Mouse (Mus musculus): Measurements from ENCODE around the gene Eif4g1. TPM values are rescaled to one million over a fixed set of nuclear protein-coding genes. Genes with fewer than 3 reads are reported as not detected.
"Not testable (repeated sequence)": the region's sequence is repeated elsewhere in the genome, so short reads cannot be mapped to it uniquely, and the experiment has no call there.

Eif4g1 gene
- polyA plus RNA-seq (2016; fragmentation: Nextera tagmentation; extraction: Ambion mirVana): 267 and 277 TPM in 2 replicates

DNA sequence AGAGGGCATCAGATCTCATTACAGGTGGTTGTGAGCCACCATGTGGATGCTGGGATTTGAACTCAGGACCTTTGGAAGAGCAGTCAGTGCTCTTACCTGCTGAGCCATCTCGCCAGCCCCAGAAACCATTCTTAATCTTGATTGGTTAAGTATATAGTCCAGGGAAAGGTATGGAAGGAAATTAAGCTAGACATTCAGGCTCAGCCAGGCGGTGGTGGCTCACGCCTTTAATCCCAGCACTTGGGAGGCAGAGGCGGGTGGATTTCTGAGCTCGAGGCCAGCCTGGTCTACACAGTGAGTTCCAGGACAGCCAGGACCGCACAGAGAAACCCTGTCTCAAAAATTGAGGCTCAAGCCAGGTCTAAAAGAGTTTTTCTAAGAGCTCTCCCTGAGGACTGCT, at the start of gene Eif4g1:
Eif4g1 (plus strand) TSS at position 301 of the 400 bp plus-strand sequence.
- peaks cover 29% of the 10 kb centered on the region for H3K36me3 ChIP-seq
- not testable (repeated sequence) for H3K4me1 ChIP-seq; DNase-seq (ENCODE audit: low spot score); H3K27ac ChIP-seq; H3K27me3 ChIP-seq (ENCODE audit: low read depth, poor library complexity, severe bottlenecking); H3K4me3 ChIP-seq; H3K9me3 ChIP-seq (replicated peaks)
- 92% methylated on average over 5 of the region's 6 CpGs for WGBS

DNA sequence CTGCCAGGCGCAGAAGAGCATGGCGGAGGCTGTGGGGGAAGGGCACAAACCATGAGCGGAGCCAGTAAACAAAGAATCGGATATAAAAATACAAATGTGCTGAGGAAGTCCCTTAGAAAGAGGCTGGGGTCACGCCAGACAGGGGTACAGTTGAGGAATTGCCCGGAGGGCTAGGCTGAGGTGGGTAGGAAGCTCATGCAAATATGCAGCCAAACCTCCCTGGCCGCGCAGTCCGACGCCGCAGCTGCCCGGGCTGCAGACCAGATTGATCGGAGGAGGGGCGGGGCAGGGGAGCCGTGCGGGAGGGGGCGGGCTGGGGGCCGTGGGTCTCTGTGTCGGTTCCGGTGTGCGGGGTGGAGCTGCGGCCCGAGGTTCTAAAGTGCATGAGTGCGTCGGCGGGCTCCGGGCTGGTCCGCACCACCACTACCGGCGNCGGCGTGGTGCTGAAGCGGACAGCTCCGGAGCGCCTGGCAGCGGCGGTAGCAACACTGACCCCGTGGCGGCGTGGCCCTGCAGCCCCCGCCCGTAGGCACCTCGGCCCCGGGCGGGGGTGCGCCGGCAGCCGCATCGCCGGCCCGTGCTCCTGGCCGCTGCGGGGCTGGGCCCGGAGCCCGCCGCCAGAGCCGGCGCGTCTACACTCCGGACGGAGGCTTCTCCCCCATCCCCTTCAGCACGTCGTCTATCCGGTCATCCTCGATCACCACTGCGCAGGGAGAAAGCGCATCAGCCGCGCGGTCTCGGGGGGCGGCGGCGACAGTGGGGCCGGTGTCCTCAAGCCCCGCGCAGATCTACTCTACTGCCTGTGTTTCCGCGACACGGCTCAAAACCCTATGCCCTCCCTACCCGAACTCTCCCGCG, 48.3 kb upstream of the Eif4g1 start:
- Histone ChIP-seq H3K36me3 (peaks cover 24% of the 10 kb centered on the region), H3K27ac (no peak overlapping the region)

DNA sequence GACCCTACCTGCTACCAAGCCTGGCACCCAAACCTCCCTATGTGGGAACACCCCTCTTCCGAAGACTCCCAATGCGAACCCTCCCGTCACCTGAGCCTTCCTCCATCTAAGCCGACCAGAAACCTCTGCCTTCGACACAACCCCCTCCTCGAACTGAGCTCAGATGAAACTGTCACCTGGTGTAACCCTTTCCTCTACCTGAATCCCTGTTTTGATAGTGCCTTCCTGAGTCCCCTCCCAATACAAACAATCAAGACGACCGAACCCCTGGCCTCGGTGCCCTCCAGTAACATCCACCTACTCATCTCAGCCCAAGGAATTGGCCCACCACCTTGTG, 47.7 kb upstream of the Eif4g1 start:
- Histone ChIP-seq H3K4me1 (peaks cover 37% of the 10 kb centered on the region), H3K9me3 (replicated peaks) (no peaks in the 10 kb centered on the region), H3K36me3 (peaks cover 22% of the 10 kb centered on the region), H3K27ac (0 out of 2 replicates have a peak overlapping the region, but pooled peaks have one; percentile 87), H3K27me3 (ENCODE audit: low read depth, poor library complexity, severe bottlenecking) (peaks cover 48% of the 10 kb centered on the region), H3K4me3 (peak overlapping the region; percentile 89)
- DNase-seq (ENCODE audit: low spot score): peak; percentile 46
- 0% methylated on average over 9 of the region's 9 CpGs for WGBS

More for the DNA sequence above, 48.3 kb upstream of the Eif4g1 start:
- H3K4me3 ChIP-seq: peak overlapping the region; percentile 89
- DNase-seq (ENCODE audit: low spot score): peak; percentile 77
- H3K9me3 ChIP-seq (replicated peaks): no peaks in the 10 kb centered on the region
- H3K27me3 ChIP-seq (ENCODE audit: low read depth, poor library complexity, severe bottlenecking): peaks cover 48% of the 10 kb centered on the region
- H3K4me1 ChIP-seq: peaks cover 37% of the 10 kb centered on the region
- WGBS: 2% methylated on average over 81 of the region's 83 CpGs

DNA sequence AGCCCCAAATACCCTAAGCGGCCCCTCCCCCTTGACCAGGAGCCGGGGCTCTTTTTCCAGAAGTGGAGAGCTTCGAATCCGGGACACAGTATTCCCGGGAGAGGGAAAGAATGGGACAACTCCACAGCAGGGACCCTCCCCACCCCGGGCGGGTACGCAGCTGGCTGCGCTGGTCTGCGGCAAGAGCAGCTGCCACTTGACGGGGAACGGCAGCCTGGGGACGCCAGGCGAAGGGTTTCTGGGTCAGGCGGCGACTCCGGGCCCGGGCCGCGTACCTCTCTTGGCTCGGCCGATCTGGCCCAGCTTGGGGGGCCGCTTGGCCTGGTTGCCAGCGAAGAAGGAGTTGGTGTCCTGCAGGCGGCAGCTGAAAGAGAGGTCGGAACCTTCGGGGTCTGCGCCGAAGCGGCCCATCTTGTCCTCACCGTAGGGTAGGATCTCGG, 47.3 kb upstream of the Eif4g1 start:
- Histone ChIP-seq H3K9me3 (replicated peaks) (no peaks in the 10 kb centered on the region), H3K27ac (peak overlapping the region; percentile 87), H3K36me3 (peaks cover 21% of the 10 kb centered on the region), H3K4me1 (peaks cover 37% of the 10 kb centered on the region), H3K27me3 (ENCODE audit: low read depth, poor library complexity, severe bottlenecking) (peaks cover 48% of the 10 kb centered on the region), H3K4me3 (peak overlapping the region; percentile 89)
- DNase-seq (ENCODE audit: low spot score): peak; percentile 72
- WGBS: 0% methylated on average over 32 of the region's 32 CpGs

DNA sequence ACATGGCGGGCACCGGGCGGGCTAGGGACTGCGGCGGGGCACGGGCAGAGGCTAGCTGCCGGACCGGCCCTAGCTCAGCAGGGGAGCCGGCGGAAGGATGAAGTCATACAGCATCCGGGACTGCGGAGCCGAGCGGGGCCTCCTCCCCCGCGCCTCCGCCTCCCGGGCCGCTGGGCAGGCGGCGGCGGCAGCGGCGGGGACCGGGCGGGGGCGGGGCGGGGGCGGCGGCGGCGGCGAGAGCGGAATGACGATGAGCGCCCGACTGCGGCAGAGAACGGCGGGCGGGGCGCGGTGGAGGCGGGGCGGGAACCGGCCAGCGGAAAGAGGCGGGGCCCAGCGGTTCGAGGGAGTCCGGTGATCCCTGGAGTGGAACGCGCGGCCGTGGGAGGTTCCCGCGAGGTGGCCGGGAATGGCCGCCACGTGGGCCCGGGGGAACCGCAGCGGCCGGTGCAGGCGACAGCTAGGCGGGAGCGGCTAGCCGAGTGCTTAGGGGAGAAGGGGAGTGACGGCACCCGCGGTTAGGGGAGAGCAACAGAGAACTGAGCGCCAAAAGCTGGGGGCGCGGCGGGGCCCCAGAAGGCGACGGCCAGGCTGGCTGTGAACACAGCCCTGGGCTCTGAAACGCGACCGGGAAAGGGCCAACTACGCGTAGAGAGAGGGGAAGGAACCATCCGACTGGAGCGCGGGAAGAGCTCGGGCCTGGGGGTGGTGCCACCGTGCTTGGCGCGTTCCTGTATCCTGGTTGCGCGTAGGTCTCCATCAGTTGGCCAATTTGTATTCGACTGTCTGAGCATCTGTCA, 46.7 kb upstream of the Eif4g1 start, which contains the start of gene Camk2n2:
Camk2n2 (minus strand) TSS at position 97 of the 800 bp plus-strand sequence.
- Histone ChIP-seq H3K27me3 (ENCODE audit: low read depth, poor library complexity, severe bottlenecking) (peaks cover 48% of the 10 kb centered on the region), H3K36me3 (peaks cover 15% of the 10 kb centered on the region), H3K27ac (peak within 1 kb of the TSS; percentile 87), H3K4me1 (peaks cover 37% of the 10 kb centered on the region), H3K9me3 (replicated peaks) (no peaks in the 10 kb centered on the region), H3K4me3 (peak within 1 kb of the TSS; percentile 89)
- WGBS: under 1% methylated on average over 90 of the region's 92 CpGs
- peak; percentile 74 for DNase-seq (ENCODE audit: low spot score)

DNA sequence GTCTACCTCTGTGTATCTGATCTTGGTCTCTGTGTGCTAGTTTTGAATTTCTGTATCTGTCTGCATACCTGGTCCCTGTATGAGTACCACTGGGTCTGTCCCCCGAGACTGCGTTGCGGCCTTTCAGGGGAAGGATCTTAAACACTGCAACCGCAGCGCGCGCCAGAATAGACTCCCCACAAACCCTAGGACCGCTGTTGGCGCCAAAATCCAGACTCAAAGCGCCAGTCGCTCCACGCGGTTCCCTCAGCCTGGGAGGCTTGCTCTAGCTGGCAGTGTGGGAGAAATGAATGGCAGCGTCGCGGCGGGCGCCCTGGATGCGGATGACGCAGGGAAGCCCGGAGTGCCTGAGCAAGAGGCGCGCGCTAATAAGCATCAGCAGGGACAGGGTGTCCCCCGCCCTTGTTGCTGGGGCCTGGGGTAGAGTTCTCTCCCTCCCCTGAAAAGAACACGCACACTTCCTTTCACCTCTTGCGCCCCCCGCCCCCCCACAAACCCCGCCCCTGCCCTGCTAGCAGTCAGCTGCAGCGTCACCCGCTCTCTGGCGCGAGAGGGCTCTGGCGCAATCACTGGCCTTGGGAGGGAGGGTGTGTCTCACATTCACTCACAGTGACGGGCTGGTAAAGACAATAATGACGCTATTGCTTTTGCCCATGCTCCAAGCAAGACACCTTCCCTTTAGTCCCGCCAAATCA, 46.0 kb upstream of the Eif4g1 start:
- peaks cover 37% of the 10 kb centered on the region for H3K4me1 ChIP-seq
- H3K36me3 ChIP-seq: peaks cover 15% of the 10 kb centered on the region
- peak overlapping the region; percentile 87 for H3K27ac ChIP-seq
- peak; percentile 77 for DNase-seq (ENCODE audit: low spot score)
- H3K9me3 ChIP-seq (replicated peaks): no peaks in the 10 kb centered on the region
- H3K4me3 ChIP-seq: peak overlapping the region; percentile 89
- peaks cover 48% of the 10 kb centered on the region for H3K27me3 ChIP-seq (ENCODE audit: low read depth, poor library complexity, severe bottlenecking)
- WGBS: under 1% methylated on average over 37 of the region's 37 CpGs

DNA sequence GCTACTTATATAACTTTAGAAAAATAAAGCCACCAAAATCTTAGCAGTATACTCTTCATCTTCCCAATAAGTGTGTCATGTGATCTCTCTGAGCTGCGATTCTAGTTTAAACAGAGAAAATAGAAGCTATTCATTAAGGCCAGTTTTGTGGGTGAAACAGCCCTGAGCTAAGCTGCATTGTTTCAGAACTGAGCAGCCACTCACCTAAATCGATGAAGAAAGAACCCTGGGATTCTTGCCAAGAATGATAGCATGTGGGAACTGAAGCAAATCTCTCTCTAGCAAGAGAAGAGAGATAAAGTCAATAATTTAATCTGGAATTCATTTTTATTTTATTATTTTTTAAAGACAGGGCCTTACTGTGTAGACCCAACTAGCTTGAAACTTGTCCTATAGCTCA, 44.9 kb upstream of the Eif4g1 start:
- H3K4me3 ChIP-seq: no peak overlapping the region
- peaks cover 47% of the 10 kb centered on the region for H3K27me3 ChIP-seq (ENCODE audit: low read depth, poor library complexity, severe bottlenecking)
- no peak overlapping the region for H3K27ac ChIP-seq
- H3K36me3 ChIP-seq: peaks cover 8% of the 10 kb centered on the region; the same call in 1 of the 2 replicates
- 76% methylated on average over 2 of the region's 2 CpGs for WGBS
- no peaks in the 10 kb centered on the region for H3K9me3 ChIP-seq (replicated peaks)
- H3K4me1 ChIP-seq: peaks cover 37% of the 10 kb centered on the region
- DNase-seq (ENCODE audit: low spot score): no peak

DNA sequence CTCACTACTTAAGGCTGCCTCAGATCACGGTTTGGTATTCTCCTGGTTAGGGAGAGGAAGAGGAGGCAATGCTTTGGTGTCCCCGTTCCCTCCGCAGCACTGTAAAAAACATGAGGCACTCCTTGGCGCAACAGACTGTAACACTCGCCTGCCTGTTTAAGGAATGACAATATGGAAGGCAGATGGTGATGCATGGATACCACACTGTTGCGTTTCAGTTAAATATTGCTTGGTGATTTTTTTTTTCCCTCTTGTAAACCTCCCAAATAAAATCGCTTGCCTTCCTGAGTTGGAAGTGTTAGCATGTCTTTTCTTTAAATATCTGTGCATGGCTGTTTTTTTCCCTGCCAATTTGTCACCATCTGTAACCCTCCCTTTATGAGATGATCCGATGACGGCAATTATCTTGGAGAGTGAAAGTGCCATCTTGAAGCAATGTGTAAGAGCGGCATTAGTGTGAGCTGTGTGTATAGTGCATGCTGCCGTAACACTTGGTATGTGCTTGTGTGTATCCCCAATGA, 39.2 kb upstream of the Eif4g1 start:
- Histone ChIP-seq H3K27ac (no peak overlapping the region), H3K9me3 (replicated peaks) (no peaks in the 10 kb centered on the region), H3K36me3 (no peaks in the 10 kb centered on the region), H3K4me3 (peak overlapping the region; percentile 67; the same call in 1 of the 2 replicates), H3K27me3 (ENCODE audit: low read depth, poor library complexity, severe bottlenecking) (peaks cover 29% of the 10 kb centered on the region), H3K4me1 (peaks cover 9% of the 10 kb centered on the region)
- WGBS: 49% methylated on average over 11 of the region's 11 CpGs
- no peak for DNase-seq (ENCODE audit: low spot score)

DNA sequence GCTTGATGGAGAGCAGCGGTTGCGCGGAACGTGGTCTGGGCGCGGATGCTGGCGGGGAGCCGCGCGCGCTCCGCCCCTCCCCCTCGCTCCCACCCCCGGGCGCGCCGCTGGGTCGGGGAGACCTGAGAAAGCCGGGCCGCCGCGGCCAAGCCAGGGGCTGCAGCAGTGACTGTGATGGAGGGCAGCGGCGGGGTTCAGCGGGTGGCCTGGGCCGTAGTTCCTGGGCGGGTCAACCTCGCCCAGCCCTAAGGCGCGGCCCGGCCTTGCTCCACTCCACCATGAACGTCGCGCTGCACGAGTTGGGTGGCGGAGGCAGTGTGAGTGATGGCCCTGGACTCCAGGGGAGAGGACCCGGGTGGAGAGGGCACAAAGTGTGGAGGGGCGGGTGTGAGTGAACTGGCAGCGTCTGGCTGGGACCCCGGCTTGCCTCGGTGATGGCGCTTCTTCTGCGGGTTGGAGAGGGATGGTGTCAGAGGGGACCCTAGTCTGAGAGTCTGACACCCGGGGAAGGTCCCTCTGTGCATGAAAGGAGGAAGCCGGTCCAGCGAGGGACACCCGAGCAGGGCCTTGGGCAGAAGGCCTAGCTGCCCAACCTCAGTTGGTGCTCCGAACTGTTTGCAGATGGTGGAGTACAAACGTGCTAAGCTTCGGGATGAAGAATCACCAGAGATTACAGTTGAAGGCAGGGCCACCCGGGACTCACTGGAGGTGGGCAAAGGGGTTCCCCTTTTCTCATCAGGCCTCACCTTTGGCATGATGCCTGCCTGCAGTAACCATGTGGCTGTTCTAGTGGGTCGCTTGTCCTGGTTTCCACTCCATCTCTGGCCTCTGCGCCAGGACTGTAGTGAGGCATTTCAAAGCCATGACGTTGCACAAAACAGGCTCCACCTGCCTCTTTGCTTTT, 38.1 kb upstream of the Eif4g1 start, which contains the start of gene Ece2:
Ece2 (plus strand) TSS at position 98 of the 904 bp plus-strand sequence.
- peak within 1 kb of the TSS; percentile 81 for H3K27ac ChIP-seq
- peaks cover 9% of the 10 kb centered on the region for H3K4me1 ChIP-seq
- H3K4me3 ChIP-seq: peak within 1 kb of the TSS; percentile 67
- peaks cover 29% of the 10 kb centered on the region for H3K27me3 ChIP-seq (ENCODE audit: low read depth, poor library complexity, severe bottlenecking)
- H3K9me3 ChIP-seq (replicated peaks): no peaks in the 10 kb centered on the region
- no peaks in the 10 kb centered on the region for H3K36me3 ChIP-seq
- DNase-seq (ENCODE audit: low spot score): peak; percentile 64
- 7% methylated on average over 54 of the region's 54 CpGs for WGBS

DNA sequence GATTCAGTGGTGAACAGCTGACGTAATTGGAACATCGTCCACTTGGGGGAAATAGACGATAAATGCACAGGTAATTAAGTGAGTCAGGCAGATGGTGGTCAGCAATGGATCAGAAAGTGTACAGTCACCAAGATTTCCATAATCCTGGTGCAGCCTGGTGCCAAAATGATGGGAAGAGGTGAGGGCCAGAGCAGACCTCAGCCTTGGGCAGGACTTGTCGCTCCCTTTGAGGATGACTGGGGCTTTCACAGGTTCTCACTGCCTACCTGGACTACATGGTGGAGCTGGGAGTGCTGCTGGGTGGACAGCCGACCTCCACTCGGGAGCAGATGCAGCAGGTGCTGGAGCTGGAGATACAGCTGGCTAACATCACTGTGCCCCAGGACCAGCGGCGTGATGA, 30.7 kb upstream of the Eif4g1 start:
- 85% methylated on average over 8 of the region's 8 CpGs for WGBS
- H3K27ac ChIP-seq: no peak overlapping the region
- no peaks in the 10 kb centered on the region for H3K27me3 ChIP-seq (ENCODE audit: low read depth, poor library complexity, severe bottlenecking)
- no peaks in the 10 kb centered on the region for H3K9me3 ChIP-seq (replicated peaks)
- H3K36me3 ChIP-seq: no peaks in the 10 kb centered on the region
- no peak for DNase-seq (ENCODE audit: low spot score)
- H3K4me3 ChIP-seq: no peak overlapping the region
- H3K4me1 ChIP-seq: no peaks in the 10 kb centered on the region

DNA sequence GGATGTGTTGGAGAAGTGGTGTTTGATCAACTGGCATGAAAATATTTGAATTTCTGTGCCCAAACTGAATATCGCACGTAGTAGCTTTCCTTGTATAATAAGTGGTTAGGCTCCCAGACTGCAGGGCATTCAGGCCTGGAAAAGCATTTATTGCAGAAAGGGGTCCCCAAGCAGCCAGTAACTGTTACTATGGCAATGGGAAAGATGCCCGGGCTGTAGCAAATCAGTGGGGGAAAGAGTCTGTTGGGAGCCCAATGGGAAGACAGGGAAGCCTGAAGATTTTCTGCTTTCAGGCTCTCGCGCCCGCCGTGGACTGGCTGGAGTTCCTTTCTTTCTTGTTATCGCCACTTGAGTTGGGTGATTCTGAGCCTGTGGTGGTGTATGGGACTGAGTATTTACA, 29.7 kb upstream of the Eif4g1 start:
- WGBS: 82% methylated on average over 8 of the region's 8 CpGs
- no peaks in the 10 kb centered on the region for H3K36me3 ChIP-seq
- no peak overlapping the region for H3K4me3 ChIP-seq
- DNase-seq (ENCODE audit: low spot score): no peak
- H3K27me3 ChIP-seq (ENCODE audit: low read depth, poor library complexity, severe bottlenecking): no peaks in the 10 kb centered on the region
- H3K9me3 ChIP-seq (replicated peaks): no peaks in the 10 kb centered on the region
- no peaks in the 10 kb centered on the region for H3K4me1 ChIP-seq
- H3K27ac ChIP-seq: no peak overlapping the region
